Mouse (Mus musculus) G1E (cell line): ENCODE data around the gene Epsti1.

Experiments
- CTCF ChIP-seq: IDR thresholded peaks from 2 replicates; pipeline ENCODE4 v1.5.1; 2012; ENCODE audit warnings: low read depth, low read length, inconsistent platforms, mixed read lengths
- GATA1 ChIP-seq: IDR thresholded peaks from 2 replicates; pipeline ENCODE4 v1.6.1; 2012; ENCODE audit warnings: borderline replicate concordance, low read length, inconsistent platforms, mixed read lengths
- TAL1 ChIP-seq: conservative IDR thresholded peaks from 2 replicates; pipeline ENCODE4 v1.6.1; 2012; ENCODE audit warnings: low read depth, low read length, inconsistent platforms, mixed read lengths

DNA sequence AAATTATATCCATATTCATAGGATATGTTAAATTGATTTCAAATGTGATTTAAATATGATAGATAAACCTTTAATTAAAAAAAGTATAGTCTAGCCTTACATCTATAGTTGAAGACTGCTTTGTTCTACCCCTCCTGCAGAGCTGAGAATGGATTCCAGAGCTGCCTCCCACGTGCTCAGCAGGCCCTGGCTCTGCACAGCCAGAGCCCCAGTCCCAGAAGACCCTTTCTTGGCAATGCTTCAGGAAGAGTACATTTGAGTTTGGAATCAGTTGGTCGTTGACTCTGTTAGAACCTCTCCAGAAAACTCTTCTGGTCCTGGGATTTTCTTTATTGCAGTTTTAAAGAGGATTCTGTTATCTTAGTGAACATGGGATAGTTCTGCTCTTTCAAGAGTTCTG lies 139.0 kb downstream of the Epsti1 start:
- no peak for TF ChIP-seq GATA1
- TF ChIP-seq TAL1: no peak
- no peak for TF ChIP-seq CTCF
